Mouse (Mus musculus) telencephalon, adult 2 months (tissue): ENCODE measurements around the gene Kif22.
"Not testable (repeated sequence)": the region's sequence is repeated elsewhere in the genome, so short reads cannot be mapped to it uniquely, and the experiment has no call there.

Source experiments
- DNase-seq: peaks from one replicate; pipeline ENCODE4 v3.0.0-alpha.2; 2011; ENCODE audit warnings: low read depth, low spot score

Gene Kif22

GRCm38 (mm10) chr7:127041851-127042672, at the start of gene Kif22:
Gene Kif22, minus strand, starts transcription at chr7:127042471.
- peak; percentile 78 for DNase-seq

GRCm38 (mm10) chr7:127091114-127091896, 49.0 kb upstream of the Kif22 start, which contains the start of gene AI467606:
Gene AI467606, plus strand, starts transcription at chr7:127091359.
- DNase-seq, result no peak

- DNase-seq, result no peak
Observed at GRCm38 (mm10) chr7:127090154-127091113, 48.2 kb upstream of the Kif22 start.

DNA sequence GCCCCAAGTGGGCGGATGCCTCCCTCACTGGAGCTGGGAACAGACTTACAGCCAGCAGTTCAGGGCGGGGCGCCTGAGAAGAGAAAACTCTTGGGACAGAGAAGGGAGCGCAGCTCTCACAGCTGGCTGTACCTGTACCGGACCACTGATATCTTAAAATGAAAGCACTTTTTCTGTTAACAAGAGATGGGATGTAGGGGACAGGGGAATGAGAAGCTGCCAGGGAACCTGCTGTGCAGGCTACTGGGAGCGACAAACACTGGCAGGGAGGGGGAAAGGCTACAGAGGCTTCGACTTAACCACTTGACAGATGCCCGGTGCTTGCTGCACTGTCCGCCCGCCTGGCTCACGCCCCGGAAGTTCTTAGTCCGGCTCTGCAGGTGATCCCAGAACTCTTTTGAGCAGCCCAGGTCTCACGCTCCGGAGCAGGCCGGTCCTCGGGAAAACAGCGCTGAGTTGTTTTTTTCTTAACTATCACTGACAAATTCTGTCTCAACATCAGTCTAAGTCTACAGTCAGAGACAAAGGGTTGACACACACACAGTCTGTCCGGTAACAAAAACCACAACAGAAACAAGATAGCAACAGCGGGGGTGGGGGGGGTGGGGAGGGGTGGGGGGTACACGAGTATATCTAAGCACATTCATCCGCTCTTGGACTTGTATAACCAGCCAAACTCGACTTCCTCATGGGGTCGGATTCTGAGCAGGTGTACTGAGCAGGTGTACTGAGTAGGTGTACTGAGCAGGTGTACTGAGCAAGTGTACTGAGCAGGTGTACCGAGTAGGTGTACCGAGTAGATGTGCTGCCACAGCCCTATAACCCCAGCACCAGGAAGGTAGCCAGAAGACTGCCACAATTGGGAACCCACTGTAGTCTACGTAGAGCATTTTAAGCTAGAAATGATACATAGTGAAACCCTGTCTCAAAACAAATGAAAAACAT, 46.9 kb upstream of the Kif22 start:
- no peak for DNase-seq

DNA sequence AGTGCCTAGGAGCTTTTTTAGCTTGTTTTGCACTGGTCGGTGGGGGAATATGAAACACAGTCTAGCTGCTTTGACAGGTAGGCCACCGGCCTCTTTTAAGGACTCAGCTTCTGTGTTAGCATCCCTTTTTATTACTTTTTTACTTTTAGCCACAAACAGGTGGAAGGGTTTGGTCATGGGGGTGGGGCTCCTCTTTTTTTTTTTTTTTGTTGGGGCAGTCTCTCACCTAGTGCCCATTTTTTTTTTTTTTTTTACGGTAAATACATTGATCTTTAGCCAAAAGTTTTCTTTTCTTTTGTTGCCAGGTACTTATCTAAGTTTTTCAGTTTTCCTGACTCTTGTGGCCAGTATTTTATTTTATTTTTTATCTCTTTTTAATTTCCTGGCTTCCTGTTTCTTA, 45.8 kb upstream of the Kif22 start:
- no peak for DNase-seq

GRCm38 (mm10) chr7:127087278-127088010, 45.2 kb upstream of the Kif22 start, which contains the start of gene Zg16:
Gene Zg16, minus strand, starts transcription at chr7:127087328.
- not testable (repeated sequence) for DNase-seq

GRCm38 (mm10) chr7:127085751-127086150, 43.5 kb upstream of the Kif22 start:
- not testable (repeated sequence) for DNase-seq

DNA sequence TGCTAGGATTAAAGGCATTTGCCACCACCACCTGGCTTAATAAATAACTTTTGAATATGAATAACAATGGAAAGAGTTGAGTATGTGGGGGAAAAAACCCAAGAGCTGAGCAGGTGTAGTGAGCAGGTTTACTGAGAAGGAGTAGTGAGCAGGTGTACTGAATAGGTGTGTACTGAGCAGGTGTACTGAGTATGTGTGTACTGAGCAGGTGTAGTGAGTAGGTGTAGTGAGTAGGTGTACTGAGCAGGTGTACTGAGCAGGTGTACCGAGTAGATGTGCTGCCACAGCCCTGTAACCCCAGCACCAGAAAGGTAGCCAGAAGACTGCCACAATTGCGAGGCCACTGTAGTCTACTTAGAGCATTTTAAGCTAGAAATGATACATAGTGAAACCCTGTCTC, 42.5 kb upstream of the Kif22 start:
- DNase-seq, result no peak

GRCm38 (mm10) chr7:127083689-127084088, 41.4 kb upstream of the Kif22 start:
- DNase-seq, result no peak

DNA sequence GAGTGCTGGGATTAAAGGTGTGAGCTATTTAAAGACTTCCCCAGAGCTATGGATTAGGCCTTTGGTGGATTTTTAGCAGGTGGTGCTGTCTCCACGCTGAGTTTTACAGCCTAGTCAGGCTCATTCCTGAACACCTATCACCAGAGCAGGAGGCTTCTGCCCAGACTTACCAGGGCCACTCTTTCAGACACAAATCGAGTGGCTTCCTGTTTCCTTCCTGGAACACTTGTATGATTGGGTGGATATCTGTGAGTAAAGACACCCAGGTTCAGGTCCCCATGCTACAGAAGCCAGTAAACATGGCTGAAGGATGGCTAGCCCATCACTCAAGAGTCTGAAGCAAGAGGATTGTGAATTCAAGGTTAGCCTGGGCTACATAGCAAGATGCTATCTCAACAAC, 40.7 kb upstream of the Kif22 start:
- DNase-seq, result no peak

DNA sequence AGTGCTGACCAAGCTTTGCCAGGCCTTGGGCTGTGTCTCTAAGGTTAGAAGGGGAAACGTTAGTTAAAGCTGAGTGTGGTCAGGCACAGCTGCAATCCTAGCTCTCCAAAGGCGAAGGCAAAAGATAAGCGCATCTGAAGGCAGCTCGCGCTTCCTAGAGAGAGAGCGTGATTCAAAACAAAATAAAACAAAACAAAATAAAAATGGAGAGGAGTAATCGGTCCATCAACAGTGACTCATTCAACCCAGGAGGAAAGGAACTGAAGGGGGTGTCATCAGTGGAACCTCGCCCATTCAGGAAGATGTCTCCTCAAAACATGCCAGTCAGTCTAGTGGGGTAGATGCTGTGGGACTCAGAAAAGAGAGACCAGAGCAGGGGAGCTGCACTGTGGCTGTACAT, 40.0 kb upstream of the Kif22 start:
- no peak for DNase-seq

DNA sequence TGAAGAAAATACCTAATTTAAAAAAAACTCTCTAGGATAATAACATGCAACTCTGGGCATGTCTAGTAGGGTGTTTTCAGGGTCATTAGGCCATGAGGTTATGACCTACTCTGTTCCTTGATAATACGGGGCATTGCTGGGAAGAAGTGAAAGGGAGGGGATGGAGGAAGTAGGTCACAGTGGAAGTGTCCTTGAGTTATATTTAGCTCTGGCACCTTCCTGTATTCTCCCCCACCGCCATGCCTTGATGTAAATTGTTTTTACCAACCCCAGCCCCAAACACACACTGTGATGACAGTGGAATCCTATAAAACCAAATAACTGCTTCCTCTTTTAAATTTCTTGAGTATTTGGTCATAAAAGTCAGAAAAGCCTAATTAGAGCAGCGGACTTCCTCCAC, 37.8 kb upstream of the Kif22 start:
- DNase-seq, result no peak

GRCm38 (mm10) chr7:127077692-127078091, 35.4 kb upstream of the Kif22 start:
- DNase-seq, result no peak

DNA sequence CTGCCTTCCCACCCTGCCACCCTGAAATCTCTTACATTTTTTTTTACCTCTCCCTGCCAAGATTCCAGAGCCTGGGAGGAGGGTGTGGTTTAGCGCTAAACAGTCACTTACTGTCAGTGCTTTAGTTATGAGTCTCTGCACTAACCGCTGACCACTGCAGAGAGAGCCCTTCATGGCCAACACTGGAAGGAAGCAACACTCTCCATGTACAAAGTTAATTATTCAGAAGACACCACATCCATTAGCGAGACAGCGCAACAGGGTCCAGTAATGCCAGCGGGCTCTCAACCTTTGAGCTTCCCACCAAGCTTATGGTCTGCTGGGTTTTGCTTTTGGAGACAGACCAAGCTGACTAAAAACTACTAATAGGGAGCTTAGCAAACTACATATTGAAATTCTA, 33.9 kb upstream of the Kif22 start:
- no peak for DNase-seq

DNA sequence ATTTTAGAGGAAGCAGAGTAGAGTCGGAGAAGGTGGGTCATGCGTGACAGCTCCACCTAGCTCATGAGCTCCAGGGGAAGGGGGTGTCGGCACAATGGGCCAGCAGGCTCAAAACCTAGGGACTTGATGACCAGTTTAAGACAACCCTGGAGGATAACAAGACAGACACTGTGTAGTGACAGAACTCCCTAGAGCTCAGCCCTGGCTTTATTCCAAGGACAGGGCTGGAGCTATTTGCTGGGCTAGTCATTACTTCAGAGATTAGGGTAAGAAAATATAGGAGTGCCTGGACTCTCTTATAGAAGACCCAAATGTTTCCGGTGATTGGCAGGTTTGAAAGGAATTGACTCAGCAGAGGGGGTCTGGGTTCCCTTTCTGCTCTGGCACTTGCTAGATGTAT, 30.9 kb upstream of the Kif22 start:
- DNase-seq, result no peak

GRCm38 (mm10) chr7:127070871-127071413, 28.7 kb upstream of the Kif22 start:
- no peak for DNase-seq

DNA sequence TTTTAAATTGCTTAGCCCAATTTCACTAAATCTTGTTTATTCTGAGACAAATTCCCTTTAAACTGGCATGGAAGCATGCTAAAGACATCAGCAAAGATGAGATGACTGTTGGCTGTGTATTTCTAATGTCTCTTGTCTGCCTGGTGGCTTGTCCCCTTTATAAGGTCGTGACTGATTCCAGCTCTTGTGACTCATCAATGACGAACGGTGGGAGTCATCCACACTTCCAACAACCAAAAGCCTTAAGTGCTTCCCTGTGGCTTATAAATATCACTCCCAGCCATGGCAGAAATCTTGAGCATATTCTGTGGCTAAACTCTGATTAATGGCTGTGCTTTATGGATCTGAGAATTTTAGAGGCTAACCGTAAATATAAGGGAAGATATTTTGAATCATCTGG, 24.0 kb upstream of the Kif22 start:
- DNase-seq, result no peak

- no peak for DNase-seq
Observed at GRCm38 (mm10) chr7:127065538-127065937, 23.3 kb upstream of the Kif22 start.

DNA sequence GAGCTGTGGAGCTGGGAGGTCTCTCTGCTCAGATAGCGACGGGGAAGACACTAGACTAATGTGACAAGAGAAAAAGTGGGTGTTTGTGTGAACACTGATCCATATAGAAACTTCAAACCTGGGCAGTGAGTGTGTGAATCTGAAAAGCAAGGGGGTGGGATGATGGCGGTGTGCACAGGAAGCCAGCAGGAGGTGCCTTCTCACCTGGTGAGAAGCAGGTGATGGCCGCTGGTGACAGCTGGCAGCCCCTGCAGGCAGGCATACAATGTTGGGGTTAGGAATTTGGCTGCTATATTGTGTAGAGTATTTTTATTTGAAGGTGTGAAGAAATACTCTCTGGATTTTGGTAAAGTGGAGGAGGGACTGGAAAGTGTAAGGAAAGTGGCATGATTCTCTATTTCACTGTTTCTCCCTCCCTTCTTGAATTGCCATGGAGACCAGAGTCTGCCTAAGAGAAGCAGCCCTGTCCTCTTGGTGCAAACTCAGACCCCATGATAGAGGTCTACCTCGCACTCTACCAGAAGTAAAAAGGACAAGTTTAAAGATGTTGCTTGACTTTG, 12.8 kb upstream of the Kif22 start:
- DNase-seq, result peak; percentile 52
